Mouse (Mus musculus): ENCODE results near the gene Pelp1.

DNA sequence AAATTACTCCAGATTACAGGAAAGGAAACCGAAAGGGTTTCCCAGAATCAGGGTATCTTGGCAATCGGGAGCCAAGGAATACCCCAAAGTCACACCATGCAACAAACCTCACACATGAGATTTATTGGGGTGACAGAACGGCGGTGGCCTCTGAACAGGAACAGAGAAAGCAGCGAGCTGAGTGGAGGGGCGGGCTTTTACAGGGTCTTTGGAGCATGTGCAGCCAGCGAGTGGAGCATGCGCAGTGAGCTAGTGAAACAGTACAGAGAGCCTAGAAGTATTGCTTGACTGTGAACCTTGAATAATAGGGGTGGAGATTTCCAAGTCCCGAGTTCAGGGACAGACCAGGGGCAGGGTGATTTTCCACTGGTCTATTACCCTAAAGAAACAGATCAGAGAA, 61.2 kb downstream of the Pelp1 start:
- TF ChIP-seq POLR2A (IDR thresholded peaks at IDR 0.05; ENCODE audit: insufficient read length, low read depth) (no peak), E2F4 (IDR thresholded peaks at IDR 0.05; ENCODE audit: insufficient read depth) (no peak), TCF3 (IDR thresholded peaks at IDR 0.05; ENCODE audit: insufficient read length, low read depth) (no peak), MAX (IDR thresholded peaks at IDR 0.05; ENCODE audit: low read depth) (no peak), POLR2AphosphoS2 (IDR thresholded peaks at IDR 0.05; ENCODE audit: insufficient read length, low read depth) (no peak)

All from myocyte (in vitro differentiated cells).